Mouse (Mus musculus) MEL (cell line): ENCODE measurements around the gene Gpr6. TPM values are rescaled to one million over a fixed set of nuclear protein-coding genes. Genes with fewer than 3 reads are reported as not detected.

Experiments used
- DNase-seq: peaks from one replicate; pipeline ENCODE4 v3.0.0; 2011; ENCODE audit warnings: low read depth, low spot score
- H3K27ac ChIP-seq: 2 replicates; pipeline ENCODE4 v1.5.1; 2012; ENCODE audit warnings: low read depth, mild to moderate bottlenecking, control low read depth, low read length, moderate library complexity; ENCODE audit not compliant: control insufficient read depth
- H3K27me3 ChIP-seq, 2 experiments: fragments of 150-350 bp in 1 of 2; sonication (generic) in 1 of 2; 2 replicates each; pipeline ENCODE4 v1.6.1; 2012; ENCODE audit warnings: low read length in 2 of 2, mild to moderate bottlenecking in 2 of 2, improper control_type of control experiment in 1 of 2, moderate library complexity in 1 of 2; ENCODE audit not compliant: insufficient read depth in 2 of 2, control insufficient read depth in 1 of 2
- H3K36me3 ChIP-seq, 2 experiments: 2 replicates each; pipeline ENCODE4 v1.6.1; 2012 to 2014; ENCODE audit warnings: low read length in 2 of 2, improper control_type of control experiment in 1 of 2, inconsistent platforms in 1 of 2, mild to moderate bottlenecking in 1 of 2; ENCODE audit not compliant: insufficient read depth in 2 of 2, control insufficient read depth in 1 of 2
- H3K4me1 ChIP-seq, 2 experiments: fragments of 150-350 bp in 1 of 2; sonication (generic) in 1 of 2; 2 replicates each; pipeline ENCODE4 v1.6.1; 2012; ENCODE audit warnings: low read length in 2 of 2, improper control_type of control experiment in 1 of 2, mild to moderate bottlenecking in 1 of 2; ENCODE audit not compliant: insufficient read depth in 2 of 2, control insufficient read depth in 1 of 2
- H3K4me3 ChIP-seq, 2 experiments: fragments of 150-350 bp in 1 of 2; sonication (generic) in 1 of 2; 2 replicates each; pipeline ENCODE4 v1.5.1; 2012; ENCODE audit warnings: low read depth in 2 of 2, low read length in 2 of 2, mild to moderate bottlenecking in 2 of 2, moderate library complexity in 2 of 2, control low read depth in 1 of 2, improper control_type of control experiment in 1 of 2; ENCODE audit not compliant: control insufficient read depth in 1 of 2, insufficient read depth in 1 of 2
- H3K79me2 ChIP-seq: 2 replicates; pipeline ENCODE4 v1.6.1; 2012; ENCODE audit warnings: mild to moderate bottlenecking, low read length, moderate library complexity; ENCODE audit not compliant: control insufficient read depth, poor library complexity, insufficient read depth
- H3K9ac ChIP-seq: 2 replicates; pipeline ENCODE4 v1.6.1; 2012; ENCODE audit warnings: low read depth, mild to moderate bottlenecking, control low read depth, low read length, moderate library complexity; ENCODE audit not compliant: control insufficient read depth, poor library complexity, severe bottlenecking
- H3K9me3 ChIP-seq: fragments of 150-350 bp; sonication (generic); replicated peaks from 2 replicates; pipeline ENCODE4 v1.6.1; 2012; ENCODE audit warnings: mild to moderate bottlenecking, low read length, improper control_type of control experiment, moderate library complexity; ENCODE audit not compliant: insufficient read depth
- BHLHE40 ChIP-seq: IDR thresholded peaks from 2 replicates; pipeline ENCODE4 v1.6.1; 2012; ENCODE audit warnings: low read depth, mild to moderate bottlenecking, inconsistent platforms, low read length, improper control_type of control experiment, borderline replicate concordance
- CHD2 ChIP-seq: IDR thresholded peaks from 2 replicates; pipeline ENCODE4 v1.6.1; 2011; ENCODE audit warnings: low read length, improper control_type of control experiment
- CTCF ChIP-seq, 3 experiments: IDR thresholded peaks in 2 of 3; conservative IDR thresholded peaks in 1 of 3; 2 replicates each; pipeline ENCODE4 v1.5.1; 2011 to 2012; ENCODE audit warnings: low read length in 3 of 3, low read depth in 2 of 3, mild to moderate bottlenecking in 2 of 3, improper control_type of control experiment in 1 of 3, inconsistent platforms in 1 of 3, mixed read lengths in 1 of 3, moderate library complexity in 1 of 3; ENCODE audit not compliant: control insufficient read depth in 1 of 3, insufficient read depth in 1 of 3, poor library complexity in 1 of 3, severe bottlenecking in 1 of 3
- E2F4 ChIP-seq: IDR thresholded peaks from 2 replicates; pipeline ENCODE4 v1.6.1; 2011; ENCODE audit warnings: low read depth, low read length, improper control_type of control experiment, borderline replicate concordance
- EP300 ChIP-seq, 2 experiments: IDR thresholded peaks; 2 replicates each; pipeline ENCODE4 v1.6.1; 2011; ENCODE audit warnings: improper control_type of control experiment in 2 of 2, low read length in 2 of 2, low read depth in 1 of 2, mild to moderate bottlenecking in 1 of 2
- GABPA ChIP-seq: IDR thresholded peaks from 2 replicates; pipeline ENCODE4 v1.6.1; 2012; ENCODE audit warnings: low read depth, mild to moderate bottlenecking, inconsistent platforms, low read length, improper control_type of control experiment, moderate library complexity
- GATA1 ChIP-seq: IDR thresholded peaks from 2 replicates; pipeline ENCODE4 v1.6.1; 2011; ENCODE audit warnings: low read depth, low read length, improper control_type of control experiment
- JUND ChIP-seq: IDR thresholded peaks from 2 replicates; pipeline ENCODE4 v1.6.1; 2011; ENCODE audit warnings: low read depth, mild to moderate bottlenecking, improper control_type of control experiment, low read length
- MAX ChIP-seq: IDR thresholded peaks from 2 replicates; pipeline ENCODE4 v1.6.1; 2011; ENCODE audit warnings: low read length, improper control_type of control experiment
- MAZ ChIP-seq: IDR thresholded peaks from 2 replicates; pipeline ENCODE4 v1.6.1; 2012; ENCODE audit warnings: low read depth, mild to moderate bottlenecking, inconsistent platforms, low read length, improper control_type of control experiment
- MEF2A ChIP-seq: IDR thresholded peaks from 2 replicates; pipeline ENCODE4 v1.6.1; 2014; ENCODE audit warnings: low read depth, mild to moderate bottlenecking, inconsistent platforms, low read length, improper control_type of control experiment; ENCODE audit not compliant: poor library complexity, insufficient replicate concordance, severe bottlenecking; ENCODE audit errors: extremely low read depth
- MXI1 ChIP-seq: IDR thresholded peaks from 2 replicates; pipeline ENCODE4 v1.6.1; 2011; ENCODE audit warnings: mild to moderate bottlenecking, low read depth, low read length, improper control_type of control experiment
- MYB ChIP-seq: IDR thresholded peaks from 2 replicates; pipeline ENCODE4 v1.6.1; 2011; ENCODE audit warnings: mild to moderate bottlenecking, low read depth, low read length, improper control_type of control experiment
- POLR2A ChIP-seq, 2 experiments: IDR thresholded peaks; 2 replicates each; pipeline ENCODE4 v1.6.1; 2011 to 2012; ENCODE audit warnings: low read length in 2 of 2, mild to moderate bottlenecking in 2 of 2, control low read depth in 1 of 2, improper control_type of control experiment in 1 of 2, low read depth in 1 of 2, moderate library complexity in 1 of 2; ENCODE audit not compliant: control insufficient read depth in 1 of 2, insufficient read depth in 1 of 2, poor library complexity in 1 of 2
- POLR2AphosphoS2 ChIP-seq: IDR thresholded peaks from 2 replicates; pipeline ENCODE4 v1.6.1; 2011; ENCODE audit warnings: low read length, improper control_type of control experiment
- POLR2AphosphoS5 ChIP-seq: IDR thresholded peaks from 2 replicates; pipeline ENCODE4 v1.6.1; 2012; ENCODE audit warnings: low read depth, borderline replicate concordance, mild to moderate bottlenecking, inconsistent platforms, low read length, moderate library complexity, mixed read lengths
- RAD21 ChIP-seq: IDR thresholded peaks from 2 replicates; pipeline ENCODE4 v1.6.1; 2011; ENCODE audit warnings: mild to moderate bottlenecking, low read depth, low read length, improper control_type of control experiment
- RCOR1 ChIP-seq: IDR thresholded peaks from 2 replicates; pipeline ENCODE4 v1.6.1; 2012; ENCODE audit warnings: low read depth, mild to moderate bottlenecking, inconsistent platforms, low read length, improper control_type of control experiment
- SIN3A ChIP-seq: IDR thresholded peaks from 2 replicates; pipeline ENCODE4 v1.6.1; 2012; ENCODE audit warnings: low read length, improper control_type of control experiment, inconsistent platforms
- SMC3 ChIP-seq: IDR thresholded peaks from 2 replicates; pipeline ENCODE4 v1.6.1; 2011; ENCODE audit warnings: low read depth, low read length, improper control_type of control experiment
- TBP ChIP-seq: IDR thresholded peaks from 2 replicates; pipeline ENCODE4 v1.8.0; 2011; ENCODE audit warnings: low read depth, low read length, improper control_type of control experiment
- USF1 ChIP-seq: IDR thresholded peaks from 2 replicates; pipeline ENCODE4 v1.6.1; 2014; ENCODE audit warnings: low read depth, mild to moderate bottlenecking, inconsistent platforms, low read length, improper control_type of control experiment, moderate library complexity
- USF2 ChIP-seq, 2 experiments: IDR thresholded peaks; 2 replicates each; pipeline ENCODE4 v1.6.1; 2011 to 2012; ENCODE audit warnings: improper control_type of control experiment in 2 of 2, low read length in 2 of 2, borderline replicate concordance in 1 of 2, inconsistent platforms in 1 of 2, low read depth in 1 of 2, mild to moderate bottlenecking in 1 of 2; ENCODE audit not compliant: insufficient read depth in 1 of 2
- ZKSCAN1 ChIP-seq: IDR thresholded peaks from 2 replicates; pipeline ENCODE4 v1.6.1; 2012; ENCODE audit warnings: low read depth, mild to moderate bottlenecking, inconsistent platforms, low read length, improper control_type of control experiment, moderate library complexity
- ZMIZ1 ChIP-seq: IDR thresholded peaks from 2 replicates; pipeline ENCODE4 v1.6.1; 2012; ENCODE audit warnings: low read depth, mild to moderate bottlenecking, inconsistent platforms, low read length, improper control_type of control experiment, moderate library complexity
- polyA plus RNA-seq, 2 experiments: library from polyadenylated mRNA; stranded (reverse) in 1 of 2; unstranded in 1 of 2; fragments of >175 nt in 1 of 2; fragments of >200 nt in 1 of 2; gene quantifications; 2 replicates each; pipeline versions ENCODE4 v1.2.1 to v1.2.4; 2012; ENCODE audit warnings: low replicate concordance in 2 of 2, low read depth in 1 of 2; ENCODE audit not compliant: insufficient read length in 2 of 2, insufficient read depth in 1 of 2, missing spikeins in 1 of 2
- total RNA-seq: library from RNA; depleted of rRNA; stranded (reverse); fragments of 300-350 nt; gene quantifications from 2 replicates; pipeline ENCODE4 v1.2.3, GENCODE M21; 2012

Gene Gpr6
- total and polyA plus RNA-seq, 3 experiments, result not detected

DNA sequence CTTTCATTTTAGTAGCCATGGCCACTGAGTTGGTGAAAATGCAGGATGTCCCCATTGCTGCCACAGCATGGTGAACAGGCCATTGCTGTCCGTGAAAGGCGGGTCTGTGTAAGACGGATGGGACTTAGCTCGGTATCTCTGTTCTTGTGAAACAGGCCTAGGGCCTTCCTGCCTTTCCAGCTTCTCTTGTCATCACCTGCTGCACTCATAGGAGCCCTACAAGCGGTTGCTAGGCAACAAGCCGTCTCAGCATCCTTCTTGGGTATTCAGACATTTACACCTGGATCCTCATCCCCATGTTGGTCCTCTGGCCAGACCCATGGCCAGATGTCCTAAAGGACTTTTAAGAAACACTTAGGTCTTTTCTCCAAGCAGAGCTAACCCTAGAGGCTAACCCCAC is 26.1 kb upstream of the Gpr6 start:
- Histone ChIP-seq H3K27ac (no peak overlapping the region), H3K4me3 (no peak overlapping the region), H3K79me2 (no peaks in the 10 kb centered on the region), H3K27me3 (peaks cover 0 to 3% of the 10 kb centered on the region in 2 experiments; a peak in 2 of 4 replicates), H3K9ac (no peak overlapping the region), H3K9me3 (no peaks in the 10 kb centered on the region), H3K36me3 (no peaks in the 10 kb centered on the region), H3K4me1 (no peaks in the 10 kb centered on the region)
- TF ChIP-seq ZKSCAN1 (no peak), POLR2A (IDR thresholded peaks at IDR 0.05; ENCODE audit: control insufficient read depth in 1 of 2, insufficient read depth in 1 of 2, low read depth in 1 of 2, low read length in 2 of 2, poor library complexity in 1 of 2) (no peak)
- no peak for DNase-seq

GRCm38 (mm10) chr10:41088852-41089251 is 16.8 kb upstream of the Gpr6 start:
- no peak overlapping the region for H3K4me3 ChIP-seq
- H3K9me3 ChIP-seq, result no peaks in the 10 kb centered on the region
- TF ChIP-seq TBP, result no peak
- TF ChIP-seq MAZ, result no peak
- no peak for TF ChIP-seq MXI1
- TF ChIP-seq POLR2AphosphoS5, result no peak
- no peak for TF ChIP-seq JUND
- TF ChIP-seq CTCF (IDR thresholded peaks at IDR 0.05 in 2 of 3, conservative IDR thresholded peaks at IDR 0.05 in 1 of 3; ENCODE audit: control insufficient read depth in 1 of 3, insufficient read depth in 1 of 3, low read depth in 2 of 3, low read length in 3 of 3, poor library complexity in 1 of 3, severe bottlenecking in 1 of 3), result no peak
- TF ChIP-seq SIN3A, result no peak
- TF ChIP-seq ZMIZ1, result no peak
- H3K27ac ChIP-seq, result no peak overlapping the region
- H3K36me3 ChIP-seq, result no peaks in the 10 kb centered on the region
- DNase-seq, result peak; percentile 5
- H3K79me2 ChIP-seq, result no peaks in the 10 kb centered on the region
- H3K27me3 ChIP-seq, result no peaks in the 10 kb centered on the region; a peak in 1 of 4 replicates
- H3K9ac ChIP-seq, result no peak overlapping the region
- no peaks in the 10 kb centered on the region for H3K4me1 ChIP-seq

- Histone ChIP-seq H3K79me2 (no peaks in the 10 kb centered on the region), H3K9me3 (no peaks in the 10 kb centered on the region), H3K27me3 (peaks cover 0 to 2% of the 10 kb centered on the region in 2 experiments; a peak in 1 of 4 replicates), H3K27ac (no peak overlapping the region), H3K9ac (no peak overlapping the region)
- TF ChIP-seq POLR2AphosphoS2 (no peak), USF1 (no peak), ZMIZ1 (no peak), MEF2A (no peak), ZKSCAN1 (no peak), BHLHE40 (no peak), POLR2AphosphoS5 (no peak), E2F4 (no peak), SMC3 (no peak), MYB (no peak), MAX (no peak), EP300 (IDR thresholded peaks at IDR 0.05; ENCODE audit: low read depth in 1 of 2, low read length in 2 of 2) (no peak), RCOR1 (no peak), RAD21 (no peak), USF2 (IDR thresholded peaks at IDR 0.05; ENCODE audit: borderline replicate concordance in 1 of 2, insufficient read depth in 1 of 2, low read depth in 1 of 2, low read length in 2 of 2) (no peak), TBP (no peak), CHD2 (no peak), GABPA (no peak), GATA1 (no peak)
- TF ChIP-seq, all 39 proteins: peak for 0
- H3K4me1 ChIP-seq, result no peaks in the 10 kb centered on the region
- no peak overlapping the region for H3K4me3 ChIP-seq
- no peaks in the 10 kb centered on the region for H3K36me3 ChIP-seq
- peak; percentile 36 for DNase-seq
Observed at GRCm38 (mm10) chr10:41071696-41072095, 389 bp downstream of the Gpr6 start.
